8 mouse cellular contexts compared by ENCODE assay signal in genomic region chr17:27556315-27557011, GRCm38 (mm10). TPM values are rescaled to one million over a fixed set of nuclear protein-coding genes. Genes with fewer than 3 reads are reported as not detected.
DNase-seq lines count a peak whose midpoint lies in the region; ATAC-seq and TF ChIP-seq lines count a peak whose summit lies in the region.

Gene Hmga1, plus strand, starts transcription at chr17:27556497.

- ATAC-seq in embryonic facial prominence, embryonic 14.5 days (ENCODE audit: low read depth): peak; percentile 74
- peak; percentile 69 for ATAC-seq in liver, embryonic 11.5 days (replicated peaks; ENCODE audit: low FRiP score)
- peak; percentile 61 for ATAC-seq in stomach, embryonic 15.5 days (ENCODE audit: insufficient read depth, low FRiP score, low read depth)

- peaks cover 15% of the 10 kb centered on the region; the same call in 1 of the 2 replicates for H3K36me3 ChIP-seq in embryonic facial prominence, embryonic 14.5 days (ENCODE audit: control insufficient read depth, insufficient read depth, low read length)
- H3K36me3 ChIP-seq in liver, embryonic 11.5 days (ENCODE audit: control insufficient read depth, insufficient read depth, low read length): peaks cover 16% of the 10 kb centered on the region
- H3K36me3 ChIP-seq in myocyte (ENCODE audit: control insufficient read depth, insufficient read depth): no peaks in the 10 kb centered on the region
- no peaks in the 10 kb centered on the region for H3K36me3 ChIP-seq in stomach, embryonic 15.5 days

- TF ChIP-seq POLR2A in bone marrow, adult 2 months (IDR thresholded peaks at IDR 0.05; ENCODE audit: borderline replicate concordance, control insufficient read depth, low read depth, low read length): peak; percentile 97
- TF ChIP-seq POLR2A in myocyte (IDR thresholded peaks at IDR 0.05; ENCODE audit: insufficient read length, low read depth): peak; percentile 99

- peak within 1 kb of the TSS; percentile 64 for H3ac ChIP-seq in myocyte (ENCODE audit: control insufficient read depth, insufficient read length)

- H3K9ac ChIP-seq in embryonic facial prominence, embryonic 14.5 days (ENCODE audit: low read depth, low read length): peak within 1 kb of the TSS; percentile 83
- peak within 1 kb of the TSS; percentile 98 for H3K9ac ChIP-seq in liver, embryonic 11.5 days (ENCODE audit: low read depth, low read length)
- peak within 1 kb of the TSS; percentile 62 for H3K9ac ChIP-seq in stomach, embryonic 15.5 days

- under 1% methylated on average over 79 of the region's 79 CpGs for WGBS in bone marrow, adult 2 months
- 0% methylated on average over 35 of the region's 79 CpGs for whole genome bisulfite sequencing in embryonic facial prominence, embryonic 14.5 days
- under 1% methylated on average over 79 of the region's 79 CpGs for WGBS in liver, embryonic 11.5 days
- under 1% methylated on average over 78 of the region's 79 CpGs for WGBS in stomach, embryonic 15.5 days

- peaks cover 27% of the 10 kb centered on the region for H3K79me2 ChIP-seq in myocyte (ENCODE audit: control insufficient read depth, insufficient read depth)

- peak; percentile 96 for DNase-seq in CD4-positive, CD25-positive, alpha-beta regulatory T cell, adult 2 months (ENCODE audit: low read depth, low spot score)
- DNase-seq in embryonic facial prominence, embryonic 14.5 days (ENCODE audit: low spot score): peak; percentile 96
- DNase-seq in heart, adult 8-10 months (ENCODE audit: low spot score): peak; percentile 73
- DNase-seq in kidney, adult 9 months: peak; percentile 79
- peak; percentile 96 for DNase-seq in liver, embryonic 11.5 days (ENCODE audit: low spot score)

- peak within 1 kb of the TSS; percentile 99 for H3K27ac ChIP-seq in bone marrow, adult 2 months (ENCODE audit: control insufficient read depth, insufficient read depth, low read depth, low read length, poor library complexity)
- peak within 1 kb of the TSS; percentile 88 for H3K27ac ChIP-seq in embryonic facial prominence, embryonic 14.5 days (replicated peaks; ENCODE audit: low read depth, low read length)
- peak within 1 kb of the TSS; percentile 100 for H3K27ac ChIP-seq in liver, embryonic 11.5 days (ENCODE audit: low read depth, low read length)
- peak within 1 kb of the TSS; percentile 93 for H3K27ac ChIP-seq in stomach, embryonic 15.5 days

- no peaks in the 10 kb centered on the region for H3K9me3 ChIP-seq in embryonic facial prominence, embryonic 14.5 days (ENCODE audit: control insufficient read depth, low read length)
- H3K9me3 ChIP-seq in liver, embryonic 11.5 days (ENCODE audit: control insufficient read depth, low read length): no peaks in the 10 kb centered on the region
- no peaks in the 10 kb centered on the region for H3K9me3 ChIP-seq in stomach, embryonic 15.5 days

- peaks cover 15% of the 10 kb centered on the region for H3K4me1 ChIP-seq in bone marrow, adult 2 months (ENCODE audit: control insufficient read depth, insufficient read depth, low read length)
- peaks cover 22% of the 10 kb centered on the region for H3K4me1 ChIP-seq in embryonic facial prominence, embryonic 14.5 days (ENCODE audit: control insufficient read depth, insufficient read depth, low read length)
- H3K4me1 ChIP-seq in liver, embryonic 11.5 days (replicated peaks; ENCODE audit: control insufficient read depth, insufficient read depth, low read length): peaks cover 56% of the 10 kb centered on the region
- peaks cover 33% of the 10 kb centered on the region for H3K4me1 ChIP-seq in stomach, embryonic 15.5 days

- no peak for TF ChIP-seq CTCF in bone marrow, adult 2 months (IDR thresholded peaks at IDR 0.05; ENCODE audit: control insufficient read depth, insufficient read depth, low read length)

- peak within 1 kb of the TSS; percentile 93 for H3K4me3 ChIP-seq in bone marrow, adult 2 months (replicated peaks; ENCODE audit: control insufficient read depth, low read depth, low read length)
- H3K4me3 ChIP-seq in embryonic facial prominence, embryonic 14.5 days (ENCODE audit: low read depth, low read length): peak within 1 kb of the TSS; percentile 80
- H3K4me3 ChIP-seq in liver, embryonic 11.5 days (ENCODE audit: low read depth, low read length): peak within 1 kb of the TSS; percentile 90
- H3K4me3 ChIP-seq in myocyte: peak within 1 kb of the TSS; percentile 38
- peak within 1 kb of the TSS; percentile 74 for H3K4me3 ChIP-seq in stomach, embryonic 15.5 days (replicated peaks)

- no peaks in the 10 kb centered on the region for H3K27me3 ChIP-seq in embryonic facial prominence, embryonic 14.5 days (replicated peaks; ENCODE audit: control insufficient read depth, insufficient read depth, low read length)
- no peaks in the 10 kb centered on the region for H3K27me3 ChIP-seq in liver, embryonic 11.5 days (replicated peaks; ENCODE audit: control insufficient read depth, insufficient read depth, low read length)
- H3K27me3 ChIP-seq in myocyte (ENCODE audit: control insufficient read depth, insufficient read depth, insufficient read length): no peaks in the 10 kb centered on the region
- H3K27me3 ChIP-seq in stomach, embryonic 15.5 days (replicated peaks): no peaks in the 10 kb centered on the region

- H3K4me2 ChIP-seq in embryonic facial prominence, embryonic 14.5 days (ENCODE audit: low read depth, low read length): peak within 1 kb of the TSS; percentile 82
- H3K4me2 ChIP-seq in liver, embryonic 11.5 days: peak within 1 kb of the TSS; percentile 90
- H3K4me2 ChIP-seq in myocyte (ENCODE audit: low read depth): peak within 1 kb of the TSS; percentile 80
- peak within 1 kb of the TSS; percentile 88 for H3K4me2 ChIP-seq in stomach, embryonic 15.5 days

TF ChIP-seq in myocyte, 11 proteins besides CTCF, POLR2A, EP300 and RAD21:
- peak in 2 of 3 experiments; percentile 10 to 76 for TF ChIP-seq MYOG (IDR thresholded peaks at IDR 0.05; ENCODE audit: control insufficient read depth in 1 of 3, insufficient read depth in 1 of 3, insufficient read length in 2 of 3, low read depth in 2 of 3)
- no peak for TF ChIP-seq TCF3 (IDR thresholded peaks at IDR 0.05; ENCODE audit: insufficient read length, low read depth)
- peak in 2 of 3 experiments; percentile 39 to 77 for TF ChIP-seq MYOD1 (IDR thresholded peaks at IDR 0.05; ENCODE audit: control insufficient read depth in 1 of 3, insufficient read length in 2 of 3, low read depth in 2 of 3)
- peak; percentile 57 for TF ChIP-seq E2F4 (IDR thresholded peaks at IDR 0.05; ENCODE audit: insufficient read depth)
- no peak for TF ChIP-seq REST (IDR thresholded peaks at IDR 0.05; ENCODE audit: insufficient read depth, insufficient read length)
- no peak for TF ChIP-seq MAX (IDR thresholded peaks at IDR 0.05; ENCODE audit: low read depth)
- TF ChIP-seq POLR2AphosphoS2 (IDR thresholded peaks at IDR 0.05; ENCODE audit: insufficient read length, low read depth): peak; percentile 89

RNA-seq across cellular contexts. Expression of gene Hmga1, which starts in this region (rescaled TPM):
- polyA plus RNA-seq in bone marrow, adult 2 months (2011; ENCODE audit: insufficient read depth, insufficient read length, low replicate concordance, missing spikeins): 38.0 and 99.4 TPM in 2 replicates
- polyA plus RNA-seq in embryonic facial prominence, embryonic 14.5 days (2014; fragmentation: Nextera tagmentation; extraction: Ambion mirVana): 142 and 170 TPM in 2 replicates
- total RNA-seq in heart, adult 8-10 months (2022): 10 to 100 TPM; 42.6 to 51.1 (median 46.9) TPM
- polyA plus RNA-seq in liver, embryonic 11.5 days (2014; fragmentation: Nextera tagmentation; extraction: Ambion mirVana): 667 and 675 TPM in 2 replicates
- 60.9 TPM for polyA plus RNA-seq in myocyte (2012; fragmentation: generic; extraction: Trizol)
- polyA plus RNA-seq in stomach, embryonic 15.5 days (2015; fragmentation: Nextera tagmentation; extraction: Ambion mirVana): 193 and 215 TPM in 2 replicates

Comparison
In these comparisons a context has a peak if more than half of its experiments do, and no peak if none do; other contexts are left out.
1. Peak in every context shown above with its lines: DNase-seq, ATAC-seq, H3K4me3 ChIP-seq and H3K27ac ChIP-seq.
2. H3K4me3 ChIP-seq: peak in every context shown above with its lines; median percentile 93 in bone marrow, adult 2 months; 90 in liver, embryonic 11.5 days; 80 in embryonic facial prominence, embryonic 14.5 days; 74 in stomach, embryonic 15.5 days; 38 in myocyte.